ENCODE assay signal across 8 mouse cellular contexts in genomic region chr14:51088970-51089673, GRCm38 (mm10). TPM values are rescaled to one million over a fixed set of nuclear protein-coding genes. Genes with fewer than 3 reads are reported as not detected.
DNase-seq lines count a peak whose midpoint lies in the region; ATAC-seq lines count a peak whose summit lies in the region.

No protein-coding gene starts in this region.

- peak overlapping the region; percentile 56 for H3K4me3 ChIP-seq in hindbrain, embryonic 11.5 days (ENCODE audit: low read depth, low read length)

- no peaks in the 10 kb centered on the region for H3K4me1 ChIP-seq in hindbrain, embryonic 11.5 days (replicated peaks; ENCODE audit: control insufficient read depth, insufficient read depth, low read length)

- ATAC-seq in frontal cortex, adult (ENCODE audit: low TSS enrichment): peak; percentile 82
- ATAC-seq in hindbrain, embryonic 11.5 days (ENCODE audit: low FRiP score): peak; percentile 92

- no peak overlapping the region for H3K27ac ChIP-seq in hindbrain, embryonic 11.5 days (ENCODE audit: low read depth, low read length)

- H3K36me3 ChIP-seq in hindbrain, embryonic 11.5 days (ENCODE audit: control insufficient read depth, insufficient read depth, low read length): no peaks in the 10 kb centered on the region

- WGBS in hindbrain, embryonic 11.5 days: 1% methylated on average over 34 of the region's 34 CpGs

- DNase-seq in MN1 (ENCODE audit: low spot score): peak; percentile 97
- peak; percentile 99 for DNase-seq in cerebellum, adult 9-10 months
- peak; percentile 98 for DNase-seq in hindbrain, embryonic 11.5 days (ENCODE audit: low spot score)
- peak; percentile 98 for DNase-seq in layer of hippocampus, postnatal 10 days (ENCODE audit: low spot score in 2 of 2)
- DNase-seq in lung, postnatal 10 days: peak; percentile 97
- DNase-seq in ovary, postnatal 36 days (ENCODE audit: low spot score): peak; percentile 92
- peak; percentile 98 for DNase-seq in thymus, postnatal 25 days

- peak overlapping the region; percentile 61 for H3K4me2 ChIP-seq in hindbrain, embryonic 11.5 days (replicated peaks; ENCODE audit: low read depth, low read length)

- H3K9me3 ChIP-seq in hindbrain, embryonic 11.5 days (ENCODE audit: control insufficient read depth, low read length): no peaks in the 10 kb centered on the region

- H3K27me3 ChIP-seq in hindbrain, embryonic 11.5 days (ENCODE audit: control insufficient read depth, insufficient read depth, low read length): no peaks in the 10 kb centered on the region

- peak overlapping the region; percentile 37 for H3K9ac ChIP-seq in hindbrain, embryonic 11.5 days (ENCODE audit: low read depth, low read length)

RNA-seq across cellular contexts. Expression of gene Rnase4, which starts 1.8 kb away (rescaled TPM):
- polyA plus RNA-seq in hindbrain, embryonic 11.5 days (2014; fragmentation: Nextera tagmentation; extraction: Ambion mirVana): 17.3 and 19.2 TPM in 2 replicates
- 10 to 100 TPM; 16.2 to 17.8 TPM for total RNA-seq in layer of hippocampus, postnatal 10 days (2021)

RNA-seq across cellular contexts. Expression of gene Ang, which starts 1.8 kb away (rescaled TPM):
- 2.8 and 3.0 TPM in 2 replicates for polyA plus RNA-seq in hindbrain, embryonic 11.5 days (2014; fragmentation: Nextera tagmentation; extraction: Ambion mirVana)
- 1 to 10 TPM; 3.0 to 4.1 TPM for total RNA-seq in layer of hippocampus, postnatal 10 days (2021)

RNA-seq across cellular contexts. Expression of gene Olfr750, which starts 14.9 kb away (rescaled TPM):
- not detected in 2 replicates for polyA plus RNA-seq in hindbrain, embryonic 11.5 days (2014; fragmentation: Nextera tagmentation; extraction: Ambion mirVana)
- not detected for total RNA-seq in layer of hippocampus, postnatal 10 days (2021)

RNA-seq across cellular contexts. Expression of gene Eddm3b, which starts 25.1 kb away (rescaled TPM):
- polyA plus RNA-seq in hindbrain, embryonic 11.5 days (2014; fragmentation: Nextera tagmentation; extraction: Ambion mirVana): 0.15 and 0.24 TPM in 2 replicates
- not detected for total RNA-seq in layer of hippocampus, postnatal 10 days (2021)

RNA-seq across cellular contexts. Expression of gene Rnase12, which starts 31.7 kb away (rescaled TPM):
- polyA plus RNA-seq in hindbrain, embryonic 11.5 days (2014; fragmentation: Nextera tagmentation; extraction: Ambion mirVana): not detected in 2 replicates
- total RNA-seq in layer of hippocampus, postnatal 10 days (2021): not detected
